Mouse (Mus musculus) liver, adult 2 months (tissue): ENCODE results near the gene Gm20388. TPM values are rescaled to one million over a fixed set of nuclear protein-coding genes. Genes with fewer than 3 reads are reported as not detected.

ENCODE experiments used
- DNase-seq: peaks from one replicate; pipeline ENCODE4 v3.0.0-alpha.2; 2011; ENCODE audit warnings: low read depth, low spot score; ENCODE audit errors: extremely low read depth
- H3K27ac ChIP-seq: fragments of 200-500 bp; replicated peaks from 2 replicates; pipeline ENCODE4 v1.5.1; 2012; ENCODE audit warnings: low read depth, mild to moderate bottlenecking, control low read depth, inconsistent platforms, low read length; ENCODE audit not compliant: insufficient read depth
- H3K27me3 ChIP-seq: fragments of 200-500 bp; 2 replicates; pipeline ENCODE4 v1.6.1; 2012; ENCODE audit warnings: mild to moderate bottlenecking, moderate library complexity, low read length, inconsistent platforms; ENCODE audit not compliant: control insufficient read depth, insufficient read depth
- H3K36me3 ChIP-seq: fragments of 200-500 bp; 2 replicates; pipeline ENCODE4 v1.6.1; 2012; ENCODE audit warnings: low read length, inconsistent platforms; ENCODE audit not compliant: control insufficient read depth, insufficient read depth
- H3K4me1 ChIP-seq: fragments of 200-500 bp; 2 replicates; pipeline ENCODE4 v1.6.1; 2011; ENCODE audit warnings: low read length; ENCODE audit not compliant: control insufficient read depth, insufficient read depth
- H3K4me3 ChIP-seq: fragments of 200-500 bp; 2 replicates; pipeline ENCODE4 v1.5.1; 2011; ENCODE audit warnings: low read depth, mild to moderate bottlenecking, control low read depth, low read length, moderate library complexity; ENCODE audit not compliant: insufficient read depth
- H3K79me2 ChIP-seq: fragments of 200-500 bp; 2 replicates; pipeline ENCODE4 v1.6.1; 2012; ENCODE audit warnings: inconsistent platforms, mild to moderate bottlenecking, low read length, moderate library complexity; ENCODE audit not compliant: control insufficient read depth, insufficient read depth
- H3K9ac ChIP-seq: fragments of 200-500 bp; 2 replicates; pipeline ENCODE4 v1.6.1; 2012; ENCODE audit warnings: low read depth, mild to moderate bottlenecking, control low read depth, inconsistent platforms, low read length
- CTCF ChIP-seq: fragments of 200-500 bp; IDR thresholded peaks from 2 replicates; pipeline ENCODE4 v1.5.1; 2011; ENCODE audit warnings: low read depth, low read length, control low read depth
- POLR2A ChIP-seq: fragments of 200-500 bp; IDR thresholded peaks from 2 replicates; pipeline ENCODE4 v1.6.1; 2011; ENCODE audit warnings: low read length, control low read depth; ENCODE audit not compliant: insufficient read depth; ENCODE audit errors: extremely low read depth
- WGBS: fragments of 180-500 bp; shearing (Covaris S2); methylation state at CpG from one replicate; pipeline ENCODE4 v1.1.7; 2018; 5-methylcytosine and 5-hydroxymethylcytosine counted together
- polyA plus RNA-seq: library from polyadenylated mRNA; depleted of rRNA; stranded (reverse); fragments of >200 nt; gene quantifications from 2 replicates; pipeline ENCODE4 v1.2.3, GENCODE M21; 2012
- total RNA-seq: library from RNA; depleted of rRNA; stranded (reverse); fragments of >200 nt; gene quantifications from 2 replicates; pipeline ENCODE4 v1.2.3, GENCODE M21; 2014

Gene Gm20388
- total and polyA plus RNA-seq, 2 experiments: 6.4 to 19.9 TPM

- WGBS: 86% methylated on average over 3 of the region's 3 CpGs
- TF ChIP-seq CTCF: no peak
- TF ChIP-seq POLR2A: no peak
- no peaks in the 10 kb centered on the region for H3K27me3 ChIP-seq
Observed at GRCm38 (mm10) chr8:122829396-122829795, 2918.8 kb downstream of the Gm20388 start.

GRCm38 (mm10) chr8:122830349-122831061 lies 2919.9 kb downstream of the Gm20388 start:
- H3K9ac ChIP-seq: no peak overlapping the region
- no peaks in the 10 kb centered on the region for H3K4me1 ChIP-seq
- WGBS: 42% methylated on average over 8 of the region's 8 CpGs

More at GRCm38 (mm10) chr8:122829396-122829795, 2918.8 kb downstream of the Gm20388 start:
- Histone ChIP-seq H3K9ac (no peak overlapping the region), H3K4me3 (no peak overlapping the region), H3K79me2 (no peaks in the 10 kb centered on the region), H3K36me3 (no peaks in the 10 kb centered on the region), H3K27ac (no peak overlapping the region), H3K4me1 (no peaks in the 10 kb centered on the region)
- DNase-seq: no peak

GRCm38 (mm10) chr8:122834416-122834815 lies 2923.8 kb downstream of the Gm20388 start:
- DNase-seq: no peak

More at GRCm38 (mm10) chr8:122830349-122831061, 2919.9 kb downstream of the Gm20388 start:
- peak; percentile 46 for DNase-seq
- H3K36me3 ChIP-seq: no peaks in the 10 kb centered on the region
- no peaks in the 10 kb centered on the region for H3K79me2 ChIP-seq
- H3K4me3 ChIP-seq: no peak overlapping the region
- no peak overlapping the region for H3K27ac ChIP-seq
- no peaks in the 10 kb centered on the region for H3K27me3 ChIP-seq
- no peak for TF ChIP-seq POLR2A
- peak; percentile 100 for TF ChIP-seq CTCF

GRCm38 (mm10) chr8:122834971-122835370 lies 2924.3 kb downstream of the Gm20388 start:
- TF ChIP-seq POLR2A: no peak
- TF ChIP-seq CTCF: peak; percentile 90
- H3K79me2 ChIP-seq: no peaks in the 10 kb centered on the region
- no peak overlapping the region for H3K9ac ChIP-seq
- H3K27ac ChIP-seq: no peak overlapping the region
- H3K36me3 ChIP-seq: no peaks in the 10 kb centered on the region
- peaks cover 7% of the 10 kb centered on the region for H3K4me1 ChIP-seq
- H3K27me3 ChIP-seq: no peaks in the 10 kb centered on the region
- WGBS: 24% methylated on average over 8 of the region's 8 CpGs
- DNase-seq: peak; percentile 65
- H3K4me3 ChIP-seq: no peak overlapping the region

More at GRCm38 (mm10) chr8:122834416-122834815, 2923.8 kb downstream of the Gm20388 start:
- peaks cover 7% of the 10 kb centered on the region for H3K4me1 ChIP-seq
- 88% methylated on average over 8 of the region's 8 CpGs for WGBS
- no peaks in the 10 kb centered on the region for H3K27me3 ChIP-seq
- no peak overlapping the region for H3K4me3 ChIP-seq
- no peak for TF ChIP-seq POLR2A
- no peak for TF ChIP-seq CTCF
- no peaks in the 10 kb centered on the region for H3K79me2 ChIP-seq
- no peak overlapping the region for H3K27ac ChIP-seq
- H3K9ac ChIP-seq: no peak overlapping the region
- no peaks in the 10 kb centered on the region for H3K36me3 ChIP-seq

GRCm38 (mm10) chr8:122836199-122836598 lies 2925.6 kb downstream of the Gm20388 start:
- Histone ChIP-seq H3K9ac (0 out of 2 replicates have a peak overlapping the region, but pooled peaks have one; percentile 33), H3K36me3 (no peaks in the 10 kb centered on the region), H3K79me2 (no peaks in the 10 kb centered on the region), H3K4me3 (no peak overlapping the region), H3K4me1 (peaks cover 7% of the 10 kb centered on the region), H3K27me3 (no peaks in the 10 kb centered on the region), H3K27ac (0 out of 2 replicates have a peak overlapping the region, but pooled peaks have one; percentile 13)
- DNase-seq: no peak
- WGBS: 62% methylated on average over 12 of the region's 12 CpGs
- no peak for TF ChIP-seq POLR2A
- TF ChIP-seq CTCF: no peak

GRCm38 (mm10) chr8:122836696-122837095 lies 2926.1 kb downstream of the Gm20388 start:
- peaks cover 7% of the 10 kb centered on the region for H3K4me1 ChIP-seq
- no peaks in the 10 kb centered on the region for H3K36me3 ChIP-seq
- H3K27ac ChIP-seq: peak overlapping the region; percentile 66
- no peaks in the 10 kb centered on the region for H3K79me2 ChIP-seq
- no peaks in the 10 kb centered on the region for H3K27me3 ChIP-seq
- H3K9ac ChIP-seq: peak overlapping the region; percentile 33; the same call in 1 of the 2 replicates
- DNase-seq: peak; percentile 90
- no peak overlapping the region for H3K4me3 ChIP-seq
- TF ChIP-seq CTCF (no peak), POLR2A (no peak)
- WGBS: 15% methylated on average over 13 of the region's 13 CpGs
